Mouse (Mus musculus) midbrain, postnatal 0 days (tissue): ENCODE measurements around the gene Chrdl2. TPM values are rescaled to one million over a fixed set of nuclear protein-coding genes. Genes with fewer than 3 reads are reported as not detected.

ENCODE experiments used
- ATAC-seq: fragments of 200-750 bp; cut with Nextera tagmentation; 2 replicates; pipeline ENCODE4 v1.8.0; 2017; ENCODE audit warnings: moderate number of reproducible peaks, mild to moderate bottlenecking, moderate TSS enrichment, moderate library complexity; ENCODE audit not compliant: low FRiP score
- DNase-seq: peaks from one replicate; pipeline ENCODE4 v3.0.0-alpha.2; 2015; ENCODE audit warnings: low spot score
- H3K27ac ChIP-seq: fragments of 300-500 bp; sonication (generic); 2 replicates; pipeline ENCODE4 v1.5.1; 2014; ENCODE audit warnings: low read depth, mild to moderate bottlenecking, low read length, mixed read lengths
- H3K27me3 ChIP-seq: fragments of 300-500 bp; sonication (generic); 2 replicates; pipeline ENCODE4 v1.6.1; 2014; ENCODE audit warnings: low read length, control low read depth, mixed read lengths; ENCODE audit not compliant: insufficient read depth
- H3K36me3 ChIP-seq: fragments of 300-500 bp; sonication (generic); 2 replicates; pipeline ENCODE4 v1.6.1; 2014; ENCODE audit warnings: low read length, control low read depth, mixed read lengths; ENCODE audit not compliant: insufficient read depth
- H3K4me1 ChIP-seq: fragments of 300-500 bp; sonication (generic); 2 replicates; pipeline ENCODE4 v1.6.1; 2014; ENCODE audit warnings: mild to moderate bottlenecking, control low read depth, antibody characterized with exemption, low read length, mixed read lengths; ENCODE audit not compliant: insufficient read depth
- H3K4me2 ChIP-seq: fragments of 300-500 bp; sonication (generic); 2 replicates; pipeline ENCODE4 v1.6.1; 2014; ENCODE audit warnings: low read depth, mild to moderate bottlenecking, low read length, mixed read lengths; ENCODE audit not compliant: poor library complexity, severe bottlenecking
- H3K4me3 ChIP-seq: fragments of 300-500 bp; sonication (generic); 2 replicates; pipeline ENCODE4 v1.5.1; 2014; ENCODE audit warnings: low read depth, mild to moderate bottlenecking, low read length, moderate library complexity
- H3K9ac ChIP-seq: fragments of 300-500 bp; sonication (generic); replicated peaks from 2 replicates; pipeline ENCODE4 v1.6.1; 2014; ENCODE audit warnings: mild to moderate bottlenecking, low read length, moderate library complexity, mixed read lengths; ENCODE audit not compliant: poor library complexity, severe bottlenecking
- H3K9me3 ChIP-seq: fragments of 300-500 bp; sonication (generic); 2 replicates; pipeline ENCODE4 v1.6.1; 2016; ENCODE audit warnings: low read length, control low read depth
- CTCF ChIP-seq: IDR thresholded peaks from 2 replicates; pipeline ENCODE4 v1.5.1; 2016; ENCODE audit warnings: antibody characterized with exemption, mild to moderate bottlenecking
- WGBS: fragments of 180-500 bp; shearing (Covaris S2); extraction: QIAGEN DNeasy Blood & Tissue Kit; methylation state at CpG from one replicate; pipeline ENCODE4 v1.1.7; 2014; 5-methylcytosine and 5-hydroxymethylcytosine counted together
- polyA plus RNA-seq: library from polyadenylated mRNA; unstranded; fragments of >200 nt; fragmentation: Nextera tagmentation; extraction: Ambion mirVana; gene quantifications from 2 replicates; pipeline ENCODE4 v1.2.1, GENCODE M21; 2015
- total RNA-seq: library from RNA; depleted of rRNA; stranded (reverse); fragments of >200 nt; gene quantifications from 2 replicates; pipeline ENCODE4 v1.2.3, GENCODE M21; 2014

Gene Chrdl2
- total and polyA plus RNA-seq, 2 experiments from 2014 or later = 0.23 to 1.7 TPM

- DNase-seq = peak; percentile 84
- WGBS = 68% methylated on average over 7 of the region's 7 CpGs
Measured at GRCm38 (mm10) chr7:100036050-100036449, 30.1 kb downstream of the Chrdl2 start.

GRCm38 (mm10) chr7:100036495-100036894, 30.5 kb downstream of the Chrdl2 start:
- Histone ChIP-seq H3K4me1 (no peaks in the 10 kb centered on the region), H3K9me3 (no peaks in the 10 kb centered on the region), H3K4me2 (no peak overlapping the region), H3K36me3 (no peaks in the 10 kb centered on the region), H3K4me3 (no peak overlapping the region), H3K9ac (no peak overlapping the region), H3K27me3 (no peaks in the 10 kb centered on the region), H3K27ac (no peak overlapping the region)
- no peak for TF ChIP-seq CTCF
- 74% methylated on average over 3 of the region's 3 CpGs for WGBS
- DNase-seq (peak; percentile 80), ATAC-seq (no peak; the same call in 1 of the 2 replicates)

More at GRCm38 (mm10) chr7:100036050-100036449, 30.1 kb downstream of the Chrdl2 start:
- ATAC-seq = no peak
- Histone ChIP-seq H3K27me3 (no peaks in the 10 kb centered on the region), H3K27ac (no peak overlapping the region), H3K36me3 (no peaks in the 10 kb centered on the region), H3K4me2 (no peak overlapping the region), H3K4me3 (no peak overlapping the region), H3K4me1 (no peaks in the 10 kb centered on the region), H3K9me3 (no peaks in the 10 kb centered on the region), H3K9ac (no peak overlapping the region)
- no peak for TF ChIP-seq CTCF

GRCm38 (mm10) chr7:100042120-100042519, 36.1 kb downstream of the Chrdl2 start:
- ATAC-seq (no peak), DNase-seq (no peak)
- no peaks in the 10 kb centered on the region for H3K36me3 ChIP-seq
- H3K9ac ChIP-seq = no peak overlapping the region
- 16% methylated on average over 31 of the region's 31 CpGs for WGBS
- H3K27ac ChIP-seq = no peak overlapping the region
- H3K27me3 ChIP-seq = peaks cover 4% of the 10 kb centered on the region; the same call in 1 of the 2 replicates
- TF ChIP-seq CTCF = no peak
- no peak overlapping the region for H3K4me3 ChIP-seq
- no peaks in the 10 kb centered on the region for H3K4me1 ChIP-seq
- H3K9me3 ChIP-seq = no peaks in the 10 kb centered on the region
- H3K4me2 ChIP-seq = no peak overlapping the region

- H3K4me3 ChIP-seq = no peak overlapping the region
- ATAC-seq = no peak
- peaks cover 4% of the 10 kb centered on the region; the same call in 1 of the 2 replicates for H3K27me3 ChIP-seq
- WGBS = 93% methylated on average over 5 of the region's 5 CpGs
- no peaks in the 10 kb centered on the region for H3K36me3 ChIP-seq
- no peak for DNase-seq
- no peak overlapping the region for H3K27ac ChIP-seq
- no peak for TF ChIP-seq CTCF
- H3K4me1 ChIP-seq = no peaks in the 10 kb centered on the region
- H3K9me3 ChIP-seq = no peaks in the 10 kb centered on the region
- no peak overlapping the region for H3K4me2 ChIP-seq
- H3K9ac ChIP-seq = no peak overlapping the region
Measured at GRCm38 (mm10) chr7:100043096-100043495, 37.1 kb downstream of the Chrdl2 start.

- Histone ChIP-seq H3K9me3 (no peaks in the 10 kb centered on the region), H3K36me3 (no peaks in the 10 kb centered on the region), H3K4me1 (no peaks in the 10 kb centered on the region), H3K27me3 (peaks cover 4% of the 10 kb centered on the region; the same call in 1 of the 2 replicates), H3K9ac (no peak overlapping the region), H3K4me2 (no peak overlapping the region), H3K4me3 (no peak overlapping the region), H3K27ac (no peak overlapping the region)
- no peak for TF ChIP-seq CTCF
- ATAC-seq (no peak), DNase-seq (no peak)
- whole genome bisulfite sequencing = 57% methylated on average over 4 of the region's 4 CpGs
Measured at GRCm38 (mm10) chr7:100043605-100044031, 37.6 kb downstream of the Chrdl2 start.

- Histone ChIP-seq H3K27ac (no peak overlapping the region), H3K9me3 (no peaks in the 10 kb centered on the region), H3K4me3 (no peak overlapping the region), H3K27me3 (peaks cover 4% of the 10 kb centered on the region; the same call in 1 of the 2 replicates), H3K4me2 (no peak overlapping the region), H3K9ac (no peak overlapping the region), H3K36me3 (no peaks in the 10 kb centered on the region), H3K4me1 (no peaks in the 10 kb centered on the region)
- DNase-seq (peak; percentile 10), ATAC-seq (no peak)
- TF ChIP-seq CTCF = no peak
- 72% methylated on average over 2 of the region's 2 CpGs for WGBS
Measured at GRCm38 (mm10) chr7:100046486-100046885, 40.5 kb downstream of the Chrdl2 start.
